Mouse (Mus musculus): ENCODE results near the gene Pde10a.

The Pde10a gene

DNA sequence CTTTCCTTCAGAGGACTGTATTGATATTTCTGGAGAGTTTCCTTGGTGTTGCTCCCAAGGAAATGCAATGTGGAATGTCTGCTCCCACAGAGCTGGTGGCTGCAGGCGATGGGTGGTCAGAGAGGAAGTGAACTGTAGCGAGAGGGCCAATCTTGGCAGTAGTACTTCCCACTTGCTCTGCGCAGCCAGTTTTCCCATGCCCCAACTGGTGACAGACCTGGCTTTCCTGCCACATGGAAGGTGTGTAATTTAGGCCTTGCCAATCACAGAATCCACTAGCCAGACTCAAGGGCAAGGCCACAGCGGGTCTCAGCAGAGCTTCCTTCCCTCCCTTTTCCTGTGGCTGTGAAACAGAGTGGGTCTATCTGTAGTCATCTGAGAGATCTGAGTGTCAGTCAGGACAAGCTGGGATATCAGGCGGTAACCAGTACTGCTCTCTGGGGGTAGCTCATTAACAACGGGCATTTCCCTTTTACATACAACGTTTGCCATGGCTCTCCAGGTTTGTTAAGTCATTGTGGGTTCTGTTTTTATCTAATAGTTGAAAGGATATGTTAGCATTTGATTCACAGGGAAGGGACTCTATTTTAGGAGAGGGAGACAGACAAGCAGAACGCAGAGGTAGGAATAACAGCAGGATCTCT, 316.8 kb downstream of the Pde10a start:
- in situ Hi-C loops (cut with MboI, MseI) = no loop called here

- in situ Hi-C loops (cut with MboI, MseI) = no loop called here
Observed at GRCm38 (mm10) chr17:8842662-8843061, 317.5 kb downstream of the Pde10a start.

DNA sequence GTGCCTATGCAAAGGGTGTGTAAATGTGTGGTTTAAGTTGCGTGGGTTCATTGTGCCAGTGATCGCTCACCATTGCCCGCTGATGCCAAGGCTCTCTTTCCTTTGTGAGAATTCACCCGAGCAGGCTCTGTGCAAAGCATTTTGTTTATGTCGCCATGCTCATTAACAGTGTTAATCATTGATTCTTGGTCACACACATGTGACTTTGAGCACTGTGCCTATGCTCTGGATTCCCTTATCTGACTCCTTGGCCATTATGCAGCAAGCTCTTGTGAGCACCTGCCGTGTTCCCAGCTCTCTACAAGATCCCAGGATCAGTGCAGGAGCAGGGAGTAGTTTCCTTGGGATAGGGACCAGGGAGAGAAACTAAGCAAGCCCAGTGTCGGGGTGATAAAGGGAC, 318.8 kb downstream of the Pde10a start:
- in situ Hi-C loops (cut with MboI, MseI) = no loop called here

GRCm38 (mm10) chr17:8846506-8846905, 321.3 kb downstream of the Pde10a start:
- in situ Hi-C loops (cut with MboI, MseI) = no loop called here

DNA sequence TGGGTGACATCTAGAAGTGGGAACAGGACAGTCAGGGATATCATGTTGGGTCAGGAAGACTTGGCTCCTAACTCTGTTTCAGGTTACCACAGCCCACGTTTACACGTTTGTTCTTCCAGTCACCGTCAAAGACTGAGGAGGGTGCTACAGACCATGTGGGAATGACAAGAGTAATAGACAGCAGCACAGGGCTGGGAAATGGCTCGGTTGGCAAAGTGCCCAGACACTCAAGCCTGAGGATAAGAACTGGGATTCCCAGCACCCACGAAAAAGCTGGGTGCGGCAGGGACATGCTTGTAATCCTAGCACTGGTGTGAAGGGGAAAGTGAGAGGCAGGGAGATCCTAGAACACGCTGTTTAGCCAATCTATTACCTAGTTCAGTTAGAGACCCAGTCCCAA, 322.4 kb downstream of the Pde10a start:
- in situ Hi-C loops (cut with MboI, MseI) = no loop called here

- in situ Hi-C loops (cut with MboI, MseI) = no loop called here
Observed at GRCm38 (mm10) chr17:8851846-8852245, 326.7 kb downstream of the Pde10a start.

DNA sequence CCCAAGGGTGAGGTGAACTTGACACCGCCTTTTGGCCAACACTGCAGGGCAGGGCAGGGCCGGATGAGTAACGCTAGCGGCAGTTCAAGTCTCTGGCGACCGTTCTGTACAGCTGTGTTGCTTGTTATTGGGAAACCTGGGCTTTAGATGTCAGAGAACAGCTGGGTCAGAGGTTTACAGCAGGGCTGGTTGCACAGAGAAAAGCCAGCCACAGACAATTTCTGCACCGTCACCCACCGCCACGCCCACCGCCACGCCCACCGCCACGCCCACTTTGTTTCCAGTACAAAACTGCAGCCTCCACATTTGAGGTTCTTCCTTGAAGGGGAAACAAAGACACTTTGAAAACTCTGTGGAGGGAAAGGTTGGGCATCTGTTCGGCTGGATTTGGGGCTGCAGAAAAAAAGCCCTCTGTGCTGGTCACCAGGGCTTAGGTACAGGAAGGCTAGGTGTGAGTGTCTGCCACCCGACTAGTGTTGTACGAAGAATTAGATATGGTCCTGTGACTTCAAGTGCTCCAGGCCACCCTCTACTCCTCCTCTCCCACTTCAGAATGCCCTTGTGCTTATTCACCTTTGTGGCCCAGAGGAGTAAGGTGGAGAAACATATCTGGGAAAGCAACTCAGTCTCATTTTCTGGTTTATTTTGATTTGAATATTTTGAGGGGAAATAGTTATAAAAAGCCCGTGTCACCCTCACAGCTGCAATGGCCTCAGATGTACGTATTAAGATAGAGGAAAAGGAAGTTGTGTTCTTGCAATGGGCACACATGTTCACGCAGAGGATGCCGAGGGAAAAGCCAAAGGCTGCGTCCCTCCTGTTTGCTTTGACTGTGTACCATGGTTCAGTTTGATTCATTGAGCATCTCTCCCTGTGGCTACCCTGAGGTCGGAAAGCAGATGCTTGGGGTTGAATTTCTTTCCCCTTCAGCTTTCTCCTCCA, 331.5 kb downstream of the Pde10a start:
- in situ Hi-C loops (cut with MboI, MseI) = no loop called here

DNA sequence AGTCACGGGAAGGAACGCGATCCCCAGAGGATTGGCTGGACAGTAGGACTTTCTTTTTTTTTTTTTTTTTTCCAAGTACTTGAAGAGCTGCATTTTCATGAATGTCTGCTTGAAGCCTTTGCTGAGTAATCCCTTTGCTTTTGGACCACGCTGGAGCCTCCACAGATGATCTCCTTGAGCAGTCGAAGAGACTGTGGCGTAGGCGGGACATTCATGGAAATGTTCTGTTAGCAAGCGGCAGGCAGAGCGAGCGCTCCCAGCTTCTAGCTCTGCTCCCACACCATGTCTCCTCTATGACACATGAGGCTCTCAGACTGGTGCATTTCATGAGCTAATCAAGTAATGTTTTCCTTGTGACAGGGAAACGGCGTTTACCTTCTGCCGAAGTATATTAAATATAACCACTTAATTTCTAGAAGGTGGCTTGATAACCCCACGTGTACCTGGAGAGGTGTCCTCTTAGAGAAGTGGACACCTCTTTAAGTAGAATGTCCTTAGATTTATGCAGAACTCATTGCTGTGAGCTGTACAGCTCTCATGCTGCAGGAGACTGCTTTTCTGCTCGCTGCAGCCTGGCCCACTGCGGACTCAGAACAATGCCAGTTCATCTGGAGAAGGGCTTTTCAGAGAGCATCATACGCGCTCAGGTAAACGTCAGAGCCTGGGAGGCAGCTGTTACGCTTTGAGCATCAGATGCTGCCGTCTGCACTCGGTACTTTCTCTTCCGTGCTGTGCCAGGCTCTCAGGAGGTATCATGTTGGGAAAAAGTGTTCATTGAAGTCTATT, 333.7 kb downstream of the Pde10a start:
- in situ Hi-C loops (cut with MboI, MseI) = no loop called here

DNA sequence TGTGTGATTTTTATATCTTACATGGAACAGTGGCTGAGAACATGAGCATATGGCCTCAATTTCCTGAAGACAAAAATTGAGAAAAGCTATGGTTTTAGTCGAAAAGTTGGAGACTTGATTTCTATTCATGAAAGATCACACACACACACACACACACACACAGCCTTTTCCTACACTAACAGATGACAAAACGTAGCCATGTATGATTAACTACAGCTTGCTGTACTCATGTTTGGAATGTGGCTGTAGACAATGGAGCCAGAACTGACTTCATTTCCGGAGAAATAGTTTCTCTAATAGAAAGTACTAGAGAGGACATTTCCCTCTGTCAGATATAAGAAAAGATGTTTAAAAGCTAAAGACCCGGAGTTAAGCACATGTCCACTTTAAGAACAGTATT, 334.3 kb downstream of the Pde10a start:
- in situ Hi-C loops (cut with MboI, MseI) = no loop called here

GRCm38 (mm10) chr17:8864638-8865497, 339.7 kb downstream of the Pde10a start:
- in situ Hi-C loops (cut with MboI, MseI) = no loop called here

DNA sequence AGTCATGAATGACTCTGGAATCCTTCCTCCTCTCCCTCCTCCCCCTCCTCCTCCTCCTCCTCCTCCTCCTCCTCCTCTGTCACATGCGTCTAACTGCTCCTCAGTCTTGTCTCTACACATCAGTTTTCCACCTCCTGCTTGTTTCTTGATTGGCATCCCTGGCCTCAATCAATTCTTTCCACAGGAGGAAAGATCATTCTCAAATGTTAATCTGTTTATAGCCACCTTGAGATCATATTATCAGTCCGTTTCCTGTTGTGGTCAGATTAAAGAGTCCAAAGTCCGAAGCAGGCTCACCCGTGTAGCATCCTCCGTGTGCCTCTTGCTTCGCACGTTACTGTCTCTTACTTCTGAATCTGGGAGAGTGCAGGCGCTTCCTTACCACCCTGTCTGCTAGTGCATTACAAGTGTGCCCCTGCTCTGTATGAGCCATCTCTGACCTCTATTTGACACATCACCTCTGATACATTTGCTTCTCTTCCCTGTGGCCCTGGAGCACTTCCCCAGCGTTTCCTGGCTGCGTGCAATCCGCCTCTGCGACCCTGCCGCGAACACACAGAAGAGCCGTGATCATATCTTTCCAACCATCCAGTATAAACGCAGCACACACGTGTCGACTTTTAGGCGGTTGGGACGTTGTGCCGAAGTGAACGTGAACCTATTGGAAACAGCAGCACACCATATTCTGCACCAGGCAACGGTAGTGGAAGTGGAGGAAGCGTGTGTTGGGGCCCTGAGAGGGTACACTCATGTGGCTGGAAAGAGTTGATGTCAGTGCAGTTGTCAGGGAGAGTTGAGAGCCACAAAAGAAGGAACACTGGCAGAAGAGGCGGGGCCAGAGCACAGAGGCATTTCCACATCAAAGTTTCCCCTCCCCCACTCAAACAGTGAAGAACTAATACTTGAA, 342.4 kb downstream of the Pde10a start:
- in situ Hi-C loops (cut with MboI, MseI) = no loop called here

DNA sequence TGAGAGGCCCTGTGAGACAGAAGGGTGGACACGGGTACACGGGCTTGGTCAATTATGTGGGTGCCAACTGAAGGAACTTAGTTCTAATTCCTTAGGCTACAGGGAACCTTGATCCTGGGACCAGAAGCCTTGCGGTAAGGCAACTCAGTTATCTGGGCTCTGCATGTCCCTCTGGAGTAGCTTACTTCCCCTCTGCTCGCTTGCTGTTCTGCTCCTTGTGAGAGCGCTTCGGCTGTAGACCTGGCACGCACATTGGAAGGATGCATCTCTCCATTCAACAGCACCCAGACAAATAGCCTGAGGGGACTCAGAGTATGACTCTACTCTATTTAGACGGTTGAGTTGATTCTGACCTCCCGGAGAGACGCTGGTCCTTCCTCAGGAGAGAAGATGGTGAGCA, 344.1 kb downstream of the Pde10a start:
- in situ Hi-C loops (cut with MboI, MseI) = no loop called here

DNA sequence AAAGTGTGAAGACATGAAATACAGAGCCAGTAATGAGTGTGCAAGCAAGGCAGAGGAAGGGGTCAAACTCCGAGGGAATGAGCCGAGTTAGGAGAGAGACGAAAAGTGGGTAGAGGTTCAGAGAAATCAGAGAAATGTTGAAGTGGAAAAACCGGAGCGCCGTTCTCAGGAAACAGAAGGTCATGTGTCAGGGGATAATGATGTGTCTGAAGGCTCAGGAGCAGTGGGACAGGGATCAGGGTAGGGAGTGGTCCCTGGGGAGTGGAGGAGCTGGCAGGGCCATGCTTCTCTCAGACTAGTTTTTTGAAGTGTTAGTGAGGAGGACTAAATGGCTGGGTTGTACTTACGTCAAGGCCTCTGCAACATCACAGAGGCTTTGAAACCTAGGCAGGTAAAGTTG, 345.7 kb downstream of the Pde10a start:
- in situ Hi-C loops (cut with MboI, MseI) = no loop called here

GRCm38 (mm10) chr17:8871396-8871795, 346.2 kb downstream of the Pde10a start:
- in situ Hi-C loops (cut with MboI, MseI) = no loop called here

- in situ Hi-C loops (cut with MboI, MseI) = no loop called here
Observed at GRCm38 (mm10) chr17:8871997-8872593, 346.9 kb downstream of the Pde10a start.

DNA sequence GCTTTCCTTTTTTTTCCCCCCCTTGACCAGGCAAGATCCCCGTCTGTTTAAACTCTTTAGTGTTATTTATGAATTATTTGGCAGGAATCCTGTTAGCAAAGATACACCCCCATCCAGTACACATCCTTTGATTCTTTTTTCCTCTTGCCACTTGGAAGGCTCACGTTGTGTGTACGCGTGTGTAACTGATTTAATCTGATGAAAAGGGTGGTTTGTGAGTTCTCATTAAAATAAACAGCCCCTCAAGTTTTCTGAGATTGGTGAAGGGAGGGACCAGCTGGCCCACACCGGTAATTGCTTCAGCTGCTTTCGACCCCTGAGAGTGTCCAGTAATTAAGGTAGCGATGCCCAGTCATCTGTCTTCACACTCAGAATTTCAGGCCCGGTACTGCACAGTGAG, 347.4 kb downstream of the Pde10a start:
- in situ Hi-C loops (cut with MboI, MseI) = no loop called here

GRCm38 (mm10) chr17:8878056-8878455, 352.9 kb downstream of the Pde10a start:
- in situ Hi-C loops (cut with MboI, MseI) = no loop called here

- in situ Hi-C loops (cut with MboI, MseI) = no loop called here
Observed at GRCm38 (mm10) chr17:8881711-8882110, 356.5 kb downstream of the Pde10a start.

GRCm38 (mm10) chr17:8884691-8885090, 359.5 kb downstream of the Pde10a start:
- in situ Hi-C loops (cut with MboI, MseI) = no loop called here

GRCm38 (mm10) chr17:8885830-8886229, 360.7 kb downstream of the Pde10a start:
- in situ Hi-C loops (cut with MboI, MseI) = no loop called here

All from regulatory T cell (primary cell).